Mouse (Mus musculus): ENCODE data around the gene Atxn1.

- TF ChIP-seq CTCF (IDR thresholded peaks at IDR 0.05; ENCODE audit: low read depth, low read length) (no peak), GATA1 (IDR thresholded peaks at IDR 0.05; ENCODE audit: borderline replicate concordance, low read length) (no peak), TAL1 (conservative IDR thresholded peaks at IDR 0.05; ENCODE audit: low read depth, low read length) (no peak)
These were observed 200.5 kb downstream of the Atxn1 start for GRCm38 (mm10) chr13:45764354-45764753.
